Mouse (Mus musculus) MEL (cell line): Measurements from ENCODE around the gene Gfi1. TPM values are rescaled to one million over a fixed set of nuclear protein-coding genes. Genes with fewer than 3 reads are reported as not detected.

Source experiments
- DNase-seq: peaks from one replicate; pipeline ENCODE4 v3.0.0; 2011; ENCODE audit warnings: low read depth, low spot score
- H3K27ac ChIP-seq: 2 replicates; pipeline ENCODE4 v1.5.1; 2012; ENCODE audit warnings: low read depth, mild to moderate bottlenecking, control low read depth, low read length, moderate library complexity; ENCODE audit not compliant: control insufficient read depth
- H3K27me3 ChIP-seq, 2 experiments: fragments of 150-350 bp in 1 of 2; sonication (generic) in 1 of 2; 2 replicates each; pipeline ENCODE4 v1.6.1; 2012; ENCODE audit warnings: low read length in 2 of 2, mild to moderate bottlenecking in 2 of 2, improper control_type of control experiment in 1 of 2, moderate library complexity in 1 of 2; ENCODE audit not compliant: insufficient read depth in 2 of 2, control insufficient read depth in 1 of 2
- H3K36me3 ChIP-seq, 2 experiments: 2 replicates each; pipeline ENCODE4 v1.6.1; 2012 to 2014; ENCODE audit warnings: low read length in 2 of 2, improper control_type of control experiment in 1 of 2, inconsistent platforms in 1 of 2, mild to moderate bottlenecking in 1 of 2; ENCODE audit not compliant: insufficient read depth in 2 of 2, control insufficient read depth in 1 of 2
- H3K4me1 ChIP-seq, 2 experiments: fragments of 150-350 bp in 1 of 2; sonication (generic) in 1 of 2; 2 replicates each; pipeline ENCODE4 v1.6.1; 2012; ENCODE audit warnings: low read length in 2 of 2, improper control_type of control experiment in 1 of 2, mild to moderate bottlenecking in 1 of 2; ENCODE audit not compliant: insufficient read depth in 2 of 2, control insufficient read depth in 1 of 2
- H3K4me3 ChIP-seq, 2 experiments: fragments of 150-350 bp in 1 of 2; sonication (generic) in 1 of 2; 2 replicates each; pipeline ENCODE4 v1.5.1; 2012; ENCODE audit warnings: low read depth in 2 of 2, low read length in 2 of 2, mild to moderate bottlenecking in 2 of 2, moderate library complexity in 2 of 2, control low read depth in 1 of 2, improper control_type of control experiment in 1 of 2; ENCODE audit not compliant: control insufficient read depth in 1 of 2, insufficient read depth in 1 of 2
- H3K79me2 ChIP-seq: 2 replicates; pipeline ENCODE4 v1.6.1; 2012; ENCODE audit warnings: mild to moderate bottlenecking, low read length, moderate library complexity; ENCODE audit not compliant: control insufficient read depth, poor library complexity, insufficient read depth
- H3K9ac ChIP-seq: 2 replicates; pipeline ENCODE4 v1.6.1; 2012; ENCODE audit warnings: low read depth, mild to moderate bottlenecking, control low read depth, low read length, moderate library complexity; ENCODE audit not compliant: control insufficient read depth, poor library complexity, severe bottlenecking
- H3K9me3 ChIP-seq: fragments of 150-350 bp; sonication (generic); replicated peaks from 2 replicates; pipeline ENCODE4 v1.6.1; 2012; ENCODE audit warnings: mild to moderate bottlenecking, low read length, improper control_type of control experiment, moderate library complexity; ENCODE audit not compliant: insufficient read depth
- BHLHE40 ChIP-seq: IDR thresholded peaks from 2 replicates; pipeline ENCODE4 v1.6.1; 2012; ENCODE audit warnings: low read depth, mild to moderate bottlenecking, inconsistent platforms, low read length, improper control_type of control experiment, borderline replicate concordance
- CHD1 ChIP-seq: IDR thresholded peaks from 2 replicates; pipeline ENCODE4 v1.6.1; 2012; ENCODE audit warnings: low read depth, mild to moderate bottlenecking, inconsistent platforms, low read length, improper control_type of control experiment
- EP300 ChIP-seq, 2 experiments: IDR thresholded peaks; 2 replicates each; pipeline ENCODE4 v1.6.1; 2011; ENCODE audit warnings: improper control_type of control experiment in 2 of 2, low read length in 2 of 2, low read depth in 1 of 2, mild to moderate bottlenecking in 1 of 2
- ETS1 ChIP-seq: IDR thresholded peaks from 2 replicates; pipeline ENCODE4 v1.6.1; 2012; ENCODE audit warnings: low read depth, mild to moderate bottlenecking, inconsistent platforms, low read length, improper control_type of control experiment, moderate library complexity
- HCFC1 ChIP-seq: IDR thresholded peaks from 2 replicates; pipeline ENCODE4 v1.6.1; 2012; ENCODE audit warnings: low read depth, mild to moderate bottlenecking, inconsistent platforms, low read length, improper control_type of control experiment, moderate library complexity
- JUND ChIP-seq: IDR thresholded peaks from 2 replicates; pipeline ENCODE4 v1.6.1; 2011; ENCODE audit warnings: low read depth, mild to moderate bottlenecking, improper control_type of control experiment, low read length
- MAFK ChIP-seq: IDR thresholded peaks from 2 replicates; pipeline ENCODE4 v1.6.1; 2011; ENCODE audit warnings: low read depth, mild to moderate bottlenecking, low read length, improper control_type of control experiment, borderline replicate concordance
- MAX ChIP-seq: IDR thresholded peaks from 2 replicates; pipeline ENCODE4 v1.6.1; 2011; ENCODE audit warnings: low read length, improper control_type of control experiment
- MEF2A ChIP-seq: IDR thresholded peaks from 2 replicates; pipeline ENCODE4 v1.6.1; 2014; ENCODE audit warnings: low read depth, mild to moderate bottlenecking, inconsistent platforms, low read length, improper control_type of control experiment; ENCODE audit not compliant: poor library complexity, insufficient replicate concordance, severe bottlenecking; ENCODE audit errors: extremely low read depth
- MXI1 ChIP-seq: IDR thresholded peaks from 2 replicates; pipeline ENCODE4 v1.6.1; 2011; ENCODE audit warnings: mild to moderate bottlenecking, low read depth, low read length, improper control_type of control experiment
- MYB ChIP-seq: IDR thresholded peaks from 2 replicates; pipeline ENCODE4 v1.6.1; 2011; ENCODE audit warnings: mild to moderate bottlenecking, low read depth, low read length, improper control_type of control experiment
- NRF1 ChIP-seq: IDR thresholded peaks from 2 replicates; pipeline ENCODE4 v1.6.1; 2014; ENCODE audit warnings: low read depth, mild to moderate bottlenecking, inconsistent platforms, low read length, improper control_type of control experiment, moderate library complexity; ENCODE audit not compliant: poor library complexity, insufficient read depth, severe bottlenecking
- POLR2A ChIP-seq, 2 experiments: IDR thresholded peaks; 2 replicates each; pipeline ENCODE4 v1.6.1; 2011 to 2012; ENCODE audit warnings: low read length in 2 of 2, mild to moderate bottlenecking in 2 of 2, control low read depth in 1 of 2, improper control_type of control experiment in 1 of 2, low read depth in 1 of 2, moderate library complexity in 1 of 2; ENCODE audit not compliant: control insufficient read depth in 1 of 2, insufficient read depth in 1 of 2, poor library complexity in 1 of 2
- RAD21 ChIP-seq: IDR thresholded peaks from 2 replicates; pipeline ENCODE4 v1.6.1; 2011; ENCODE audit warnings: mild to moderate bottlenecking, low read depth, low read length, improper control_type of control experiment
- SIN3A ChIP-seq: IDR thresholded peaks from 2 replicates; pipeline ENCODE4 v1.6.1; 2012; ENCODE audit warnings: low read length, improper control_type of control experiment, inconsistent platforms
- SMC3 ChIP-seq: IDR thresholded peaks from 2 replicates; pipeline ENCODE4 v1.6.1; 2011; ENCODE audit warnings: low read depth, low read length, improper control_type of control experiment
- UBTF ChIP-seq: IDR thresholded peaks from 2 replicates; pipeline ENCODE4 v1.6.1; 2012; ENCODE audit warnings: low read depth, mild to moderate bottlenecking, inconsistent platforms, low read length, improper control_type of control experiment, moderate library complexity, borderline replicate concordance; ENCODE audit not compliant: insufficient read depth
- USF1 ChIP-seq: IDR thresholded peaks from 2 replicates; pipeline ENCODE4 v1.6.1; 2014; ENCODE audit warnings: low read depth, mild to moderate bottlenecking, inconsistent platforms, low read length, improper control_type of control experiment, moderate library complexity
- USF2 ChIP-seq, 2 experiments: IDR thresholded peaks; 2 replicates each; pipeline ENCODE4 v1.6.1; 2011 to 2012; ENCODE audit warnings: improper control_type of control experiment in 2 of 2, low read length in 2 of 2, borderline replicate concordance in 1 of 2, inconsistent platforms in 1 of 2, low read depth in 1 of 2, mild to moderate bottlenecking in 1 of 2; ENCODE audit not compliant: insufficient read depth in 1 of 2
- ZC3H11A ChIP-seq: IDR thresholded peaks from 2 replicates; pipeline ENCODE4 v1.6.1; 2012; ENCODE audit warnings: low read depth, mild to moderate bottlenecking, inconsistent platforms, low read length, improper control_type of control experiment
- ZKSCAN1 ChIP-seq: IDR thresholded peaks from 2 replicates; pipeline ENCODE4 v1.6.1; 2012; ENCODE audit warnings: low read depth, mild to moderate bottlenecking, inconsistent platforms, low read length, improper control_type of control experiment, moderate library complexity
- polyA plus RNA-seq, 2 experiments: library from polyadenylated mRNA; stranded (reverse) in 1 of 2; unstranded in 1 of 2; fragments of >175 nt in 1 of 2; fragments of >200 nt in 1 of 2; gene quantifications; 2 replicates each; pipeline versions ENCODE4 v1.2.1 to v1.2.4; 2012; ENCODE audit warnings: low replicate concordance in 2 of 2, low read depth in 1 of 2; ENCODE audit not compliant: insufficient read length in 2 of 2, insufficient read depth in 1 of 2, missing spikeins in 1 of 2
- total RNA-seq: library from RNA; depleted of rRNA; stranded (reverse); fragments of 300-350 nt; gene quantifications from 2 replicates; pipeline ENCODE4 v1.2.3, GENCODE M21; 2012; rRNA removed

Gene Gfi1
- total RNA-seq = not detected in 2 replicates
- polyA plus RNA-seq = under 1 TPM in 1 of 2 experiments, not detected in 1; 0.04 TPM

DNA sequence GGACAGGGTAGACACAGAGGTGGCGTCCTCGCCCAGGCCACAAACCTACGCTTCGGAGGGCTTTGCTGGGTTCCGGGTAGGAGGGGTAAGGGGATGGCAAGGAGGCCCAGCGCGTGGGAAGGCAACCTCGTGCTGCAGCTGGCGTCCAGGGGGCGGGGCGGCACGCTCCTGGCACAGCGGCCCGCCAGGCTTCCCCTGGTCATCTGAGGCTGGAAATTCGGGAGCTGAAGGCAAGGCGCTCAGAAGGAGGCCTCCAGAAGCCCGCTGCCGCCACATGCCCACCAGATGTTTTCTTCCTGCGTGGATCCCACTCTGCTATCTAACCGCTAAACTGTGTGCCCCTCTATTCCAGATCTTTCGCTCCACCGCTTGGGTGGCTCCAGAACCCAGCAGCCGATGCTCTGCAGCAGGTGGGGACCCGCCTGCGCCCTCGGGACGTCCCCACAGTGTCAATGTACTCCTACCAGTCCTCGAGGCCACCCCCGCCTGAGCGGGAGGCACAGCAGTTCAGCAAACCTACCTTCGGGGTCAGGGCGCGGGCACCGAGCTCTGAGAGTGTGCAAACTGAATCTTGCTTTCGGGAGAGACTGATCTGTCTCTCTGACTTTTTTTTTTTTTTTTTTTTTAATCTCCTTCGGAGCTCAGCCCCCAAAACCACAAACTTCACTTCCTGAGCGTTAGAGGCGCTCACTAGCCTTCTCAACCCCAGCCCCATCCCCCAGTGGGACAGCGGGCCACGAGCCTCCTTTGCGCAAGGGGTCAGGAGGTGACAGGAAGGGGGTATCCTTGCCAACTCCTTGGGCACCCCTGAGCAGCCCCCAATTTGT, at the start of gene Gfi1:
Gfi1 (minus strand) TSS at position 602 of the 827 bp plus-strand sequence.
- Histone ChIP-seq H3K79me2 (no peaks in the 10 kb centered on the region), H3K4me1 (no peaks in the 10 kb centered on the region), H3K36me3 (no peaks in the 10 kb centered on the region), H3K9me3 (no peaks in the 10 kb centered on the region), H3K27ac (no peak within 1 kb of the TSS), H3K4me3 (no peak within 1 kb of the TSS), H3K27me3 (no peaks in the 10 kb centered on the region), H3K9ac (no peak within 1 kb of the TSS)
- no peak for DNase-seq
- no peak for TF ChIP-seq HCFC1
- no peak for TF ChIP-seq SIN3A
- TF ChIP-seq NRF1 = no peak
- TF ChIP-seq POLR2A (IDR thresholded peaks at IDR 0.05; ENCODE audit: control insufficient read depth in 1 of 2, insufficient read depth in 1 of 2, low read depth in 1 of 2, low read length in 2 of 2, poor library complexity in 1 of 2) = no peak
- no peak for TF ChIP-seq USF2 (IDR thresholded peaks at IDR 0.05; ENCODE audit: borderline replicate concordance in 1 of 2, insufficient read depth in 1 of 2, low read depth in 1 of 2, low read length in 2 of 2)
- TF ChIP-seq MYB = no peak

GRCm38 (mm10) chr5:107772049-107772448, 46.2 kb upstream of the Gfi1 start:
- Histone ChIP-seq H3K27me3 (no peaks in the 10 kb centered on the region), H3K36me3 (peaks cover 0 to 12% of the 10 kb centered on the region in 2 experiments; a peak in 2 of 4 replicates), H3K27ac (no peak overlapping the region), H3K4me3 (no peak overlapping the region), H3K4me1 (peaks cover 3 to 14% of the 10 kb centered on the region in 2 experiments), H3K79me2 (no peaks in the 10 kb centered on the region), H3K9ac (no peak overlapping the region), H3K9me3 (no peaks in the 10 kb centered on the region)
- no peak for DNase-seq
- TF ChIP-seq RAD21 = no peak
- no peak for TF ChIP-seq NRF1
- TF ChIP-seq MEF2A = no peak

GRCm38 (mm10) chr5:107768224-107768623, 42.4 kb upstream of the Gfi1 start:
- peak; percentile 75 for DNase-seq
- no peak for TF ChIP-seq MAX
- TF ChIP-seq BHLHE40 = peak; percentile 89
- TF ChIP-seq EP300 (IDR thresholded peaks at IDR 0.05; ENCODE audit: low read depth in 1 of 2, low read length in 2 of 2) = peak; percentile 93 to 95
- no peak for TF ChIP-seq USF2 (IDR thresholded peaks at IDR 0.05; ENCODE audit: borderline replicate concordance in 1 of 2, insufficient read depth in 1 of 2, low read depth in 1 of 2, low read length in 2 of 2)
- TF ChIP-seq UBTF = no peak
- TF ChIP-seq MAFK = peak; percentile 91
- peak; percentile 95 for TF ChIP-seq ETS1
- TF ChIP-seq MXI1 = peak; percentile 86
- TF ChIP-seq CHD1 = no peak
- TF ChIP-seq USF1 = no peak
- no peak for TF ChIP-seq ZKSCAN1
- TF ChIP-seq MEF2A = no peak
- TF ChIP-seq ZC3H11A = no peak
- TF ChIP-seq SMC3 = 0 out of 2 replicates have a peak, but pooled peaks have one; percentile 11
- TF ChIP-seq NRF1 = no peak
- TF ChIP-seq JUND = no peak

More at GRCm38 (mm10) chr5:107768224-107768623, 42.4 kb upstream of the Gfi1 start:
- Histone ChIP-seq H3K27ac (no peak overlapping the region), H3K9ac (no peak overlapping the region), H3K79me2 (no peaks in the 10 kb centered on the region), H3K4me1 (peaks cover 5 to 17% of the 10 kb centered on the region in 2 experiments), H3K27me3 (no peaks in the 10 kb centered on the region), H3K36me3 (peaks cover 0 to 22% of the 10 kb centered on the region in 2 experiments; a peak in 2 of 4 replicates), H3K9me3 (no peaks in the 10 kb centered on the region), H3K4me3 (no peak overlapping the region)
